Mouse (Mus musculus) gastrocnemius, adult 18-20 months (tissue): ENCODE measurements around the gene Spop. TPM values are rescaled to one million over a fixed set of nuclear protein-coding genes. Genes with fewer than 3 reads are reported as not detected.
A peak's percentile ranks its signal among the peaks of the same experiment; 100 is the strongest.
"Not testable (repeated sequence)": the region's sequence is repeated elsewhere in the genome, so short reads cannot be mapped to it uniquely, and the experiment has no call there.

Experiments used
- DNase-seq: peaks from one replicate; pipeline ENCODE4 v3.0.0; 2021; ENCODE audit warnings: low spot score
- total RNA-seq, 2 experiments: library from RNA; stranded (reverse); gene quantifications; 2 replicates each; pipeline ENCODE4 v1.2.3; 2021

Gene Spop
- total RNA-seq, 2 experiments from 2014 or later: 162 to 171 TPM

GRCm38 (mm10) chr11:95493950-95494349, 80.1 kb downstream of the Spop start:
- no peak for DNase-seq

DNA sequence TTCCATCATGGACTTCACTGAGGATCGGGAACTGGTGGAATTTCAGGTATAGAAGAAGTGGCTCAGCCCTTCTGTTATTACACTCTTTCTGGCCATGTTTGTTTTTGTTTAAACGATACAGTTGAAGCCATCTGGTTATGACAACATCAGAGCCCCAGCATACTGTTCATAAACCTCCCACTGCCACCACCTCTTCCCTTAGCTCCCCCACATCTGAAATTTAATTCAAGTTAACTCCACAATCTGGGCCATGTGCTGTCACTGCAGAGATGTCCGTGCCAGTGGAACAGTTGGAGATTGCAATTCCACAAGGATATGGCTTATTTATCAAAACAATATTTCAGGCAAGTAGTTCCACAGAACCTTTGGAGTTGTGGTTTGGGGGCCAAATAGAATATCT, 80.5 kb downstream of the Spop start:
- no peak for DNase-seq

GRCm38 (mm10) chr11:95495883-95496282, 82.0 kb downstream of the Spop start:
- no peak for DNase-seq

GRCm38 (mm10) chr11:95497921-95498320, 84.0 kb downstream of the Spop start:
- DNase-seq: no peak

DNA sequence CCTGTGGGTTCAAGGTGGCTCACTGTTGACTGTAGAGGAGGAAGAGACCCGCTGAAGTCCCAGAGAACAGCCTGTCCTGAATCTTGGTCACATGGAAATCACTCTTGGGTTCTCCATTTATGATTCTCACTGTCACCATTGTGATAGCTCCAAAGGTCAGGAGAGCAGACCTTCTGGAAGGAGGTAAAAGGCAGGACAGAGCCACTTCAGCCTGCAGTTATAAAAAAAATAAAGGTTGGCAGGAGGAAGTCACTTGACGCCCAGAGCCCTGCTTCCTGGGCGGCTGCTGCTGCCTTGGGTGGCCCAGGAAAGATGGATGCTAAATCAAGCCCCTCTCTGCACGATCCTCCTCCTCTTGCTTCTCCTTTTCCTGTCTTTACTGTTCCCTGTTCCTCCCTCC, 86.5 kb downstream of the Spop start:
- DNase-seq: no peak

DNA sequence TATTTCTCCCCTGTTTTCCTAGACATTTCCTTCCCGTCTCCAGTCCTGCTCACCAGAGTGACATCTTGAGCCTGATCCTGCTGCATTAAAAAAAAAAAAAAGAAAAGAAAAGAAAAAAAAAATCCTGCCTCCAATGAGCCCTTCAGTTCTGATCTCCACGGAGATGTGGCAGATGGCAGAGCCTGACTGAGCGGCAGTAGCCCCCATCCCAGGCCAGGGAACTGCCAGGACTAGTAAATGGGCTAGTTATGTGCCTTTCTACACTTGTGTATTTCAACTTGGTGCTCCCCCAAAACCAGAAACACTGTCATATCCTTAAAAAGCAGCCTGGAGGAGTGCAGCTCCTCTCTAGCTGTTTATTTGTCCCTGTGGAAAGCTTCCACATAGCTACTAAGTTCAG, 87.0 kb downstream of the Spop start:
- no peak for DNase-seq

DNA sequence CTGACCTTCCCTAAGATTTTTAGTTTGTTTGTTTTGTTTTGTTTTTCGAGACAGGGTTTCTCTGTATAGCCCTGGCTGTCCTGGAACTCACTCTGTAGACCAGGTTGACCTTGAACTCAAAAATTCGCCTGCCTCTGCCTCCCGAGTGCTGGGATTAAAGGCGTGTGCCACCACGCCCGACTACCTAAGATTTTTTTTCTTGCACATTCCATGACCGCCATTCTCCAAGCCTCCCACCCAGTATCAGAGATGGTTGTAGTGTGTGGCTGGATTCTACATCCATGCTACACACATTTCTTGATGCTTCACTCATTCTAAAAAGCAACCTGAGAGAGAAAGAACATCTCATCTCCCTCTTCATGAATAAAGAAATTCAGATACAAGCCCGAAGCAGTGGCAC, 87.9 kb downstream of the Spop start:
- not testable (repeated sequence) for DNase-seq

- peak; percentile 43 for DNase-seq
These were observed 89.8 kb downstream of the Spop start for GRCm38 (mm10) chr11:95503581-95504180.

DNA sequence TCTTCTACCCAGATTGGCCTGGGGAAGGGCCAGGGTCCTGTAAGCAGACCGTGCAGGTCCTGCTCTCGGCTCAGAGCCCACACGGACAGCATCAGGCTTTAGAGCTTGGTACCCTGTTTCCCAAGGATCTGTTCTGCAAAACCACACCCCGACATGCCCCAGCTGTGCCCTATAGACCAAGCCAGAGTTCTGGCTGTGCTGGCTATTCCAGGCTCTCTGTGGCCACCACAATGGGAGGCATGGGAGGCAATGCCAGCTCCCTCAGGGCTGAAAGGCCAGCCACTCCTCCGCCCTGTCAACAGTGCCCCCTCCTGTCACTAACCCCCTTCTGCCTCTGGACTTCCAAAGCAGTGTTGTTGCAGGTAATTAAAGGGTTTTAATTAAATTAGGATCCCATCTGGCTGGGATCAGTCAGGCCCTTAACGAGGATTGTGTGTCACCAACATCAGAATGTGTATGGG, 90.4 kb downstream of the Spop start:
- no peak for DNase-seq

GRCm38 (mm10) chr11:95507041-95507716, 93.3 kb downstream of the Spop start:
- peak; percentile 46 for DNase-seq

DNA sequence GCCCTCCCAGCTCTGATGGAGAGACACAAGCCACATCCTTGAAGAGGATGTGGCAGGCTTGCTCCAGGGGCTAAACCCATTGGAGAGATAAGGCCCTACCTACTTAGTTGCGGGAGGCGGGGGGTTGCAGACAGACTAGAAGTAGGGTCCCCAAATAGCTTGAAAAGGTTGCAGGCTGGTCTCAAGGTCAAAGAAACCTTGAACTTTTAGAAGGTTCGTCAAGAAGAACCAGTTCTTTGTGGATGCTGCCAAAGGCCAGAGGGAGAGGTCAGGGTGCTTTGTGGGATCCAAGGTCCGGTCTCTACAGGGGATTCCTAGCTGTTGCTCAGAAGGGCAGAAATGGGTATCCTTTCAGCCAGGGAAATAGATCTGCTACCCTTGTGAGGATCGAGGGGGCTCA, 93.9 kb downstream of the Spop start:
- no peak for DNase-seq

GRCm38 (mm10) chr11:95508211-95508926, 94.5 kb downstream of the Spop start:
- no peak for DNase-seq

DNA sequence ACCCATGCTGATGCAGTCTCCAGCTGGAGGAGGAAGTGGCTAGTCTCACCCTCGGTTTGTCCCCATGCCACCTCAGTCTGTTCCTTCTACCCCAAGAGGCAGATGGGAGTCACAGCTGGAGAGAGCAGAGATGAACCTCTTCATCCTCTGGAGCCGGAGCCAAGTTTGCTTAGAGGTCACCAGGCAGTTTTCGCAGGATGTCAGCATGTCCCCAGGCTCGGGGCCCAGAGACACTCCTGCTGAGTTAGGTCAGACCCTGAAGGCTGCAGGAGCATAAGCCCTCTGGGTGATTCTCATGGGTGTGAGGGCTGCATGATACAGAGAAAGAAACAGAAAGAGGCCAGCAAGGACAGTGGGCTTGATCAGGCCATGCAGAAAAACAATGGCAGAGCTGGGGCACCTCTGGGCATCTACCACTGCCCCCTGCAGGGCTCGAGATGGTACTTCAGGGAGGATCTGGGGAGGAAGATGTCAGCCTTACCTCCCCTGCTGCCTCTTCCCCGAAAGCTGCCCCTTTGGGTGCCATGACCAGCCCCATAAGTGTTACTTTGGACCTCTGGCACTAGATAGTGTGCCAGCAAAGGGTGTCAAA, 95.3 kb downstream of the Spop start:
- no peak for DNase-seq

GRCm38 (mm10) chr11:95510631-95511030, 96.8 kb downstream of the Spop start:
- no peak for DNase-seq

DNA sequence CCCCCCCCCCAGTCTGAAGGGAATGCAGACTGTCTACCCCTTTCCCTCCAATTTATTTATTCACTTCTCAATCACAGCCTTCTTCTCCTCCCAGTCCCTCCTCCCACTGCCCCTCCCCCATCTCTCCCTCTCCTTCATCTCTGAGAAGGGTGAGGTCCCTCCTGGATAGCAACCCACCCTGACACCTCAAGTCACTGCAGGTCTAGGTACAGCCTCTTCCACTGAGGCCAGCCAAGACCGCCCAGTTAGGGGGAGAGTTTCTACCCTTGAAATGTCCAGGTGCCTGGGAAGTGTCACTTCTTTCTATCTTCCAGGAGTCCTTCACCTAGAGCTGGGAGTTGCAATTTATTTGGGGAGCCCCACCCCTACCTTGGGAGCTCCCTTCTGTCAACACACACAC, 98.0 kb downstream of the Spop start:
- no peak for DNase-seq

DNA sequence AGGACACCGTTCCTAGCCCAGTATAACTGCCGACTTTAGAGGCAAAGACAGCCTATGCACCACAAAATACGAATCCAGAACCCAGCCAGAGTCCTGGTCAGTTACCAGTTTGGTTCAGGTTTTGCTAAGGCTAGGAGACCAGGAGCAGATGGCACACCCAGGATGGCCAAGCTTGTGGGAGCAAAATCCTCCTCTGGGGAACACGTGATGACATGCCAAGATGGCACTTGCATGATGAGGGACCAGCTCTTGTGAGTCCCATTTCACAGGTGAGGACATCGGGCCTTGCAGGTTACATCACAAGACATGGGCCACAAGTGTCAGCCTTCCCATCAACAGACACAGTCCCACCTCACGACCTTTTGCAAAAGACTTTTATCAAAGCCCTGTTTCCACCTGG, 98.5 kb downstream of the Spop start:
- DNase-seq: no peak

DNA sequence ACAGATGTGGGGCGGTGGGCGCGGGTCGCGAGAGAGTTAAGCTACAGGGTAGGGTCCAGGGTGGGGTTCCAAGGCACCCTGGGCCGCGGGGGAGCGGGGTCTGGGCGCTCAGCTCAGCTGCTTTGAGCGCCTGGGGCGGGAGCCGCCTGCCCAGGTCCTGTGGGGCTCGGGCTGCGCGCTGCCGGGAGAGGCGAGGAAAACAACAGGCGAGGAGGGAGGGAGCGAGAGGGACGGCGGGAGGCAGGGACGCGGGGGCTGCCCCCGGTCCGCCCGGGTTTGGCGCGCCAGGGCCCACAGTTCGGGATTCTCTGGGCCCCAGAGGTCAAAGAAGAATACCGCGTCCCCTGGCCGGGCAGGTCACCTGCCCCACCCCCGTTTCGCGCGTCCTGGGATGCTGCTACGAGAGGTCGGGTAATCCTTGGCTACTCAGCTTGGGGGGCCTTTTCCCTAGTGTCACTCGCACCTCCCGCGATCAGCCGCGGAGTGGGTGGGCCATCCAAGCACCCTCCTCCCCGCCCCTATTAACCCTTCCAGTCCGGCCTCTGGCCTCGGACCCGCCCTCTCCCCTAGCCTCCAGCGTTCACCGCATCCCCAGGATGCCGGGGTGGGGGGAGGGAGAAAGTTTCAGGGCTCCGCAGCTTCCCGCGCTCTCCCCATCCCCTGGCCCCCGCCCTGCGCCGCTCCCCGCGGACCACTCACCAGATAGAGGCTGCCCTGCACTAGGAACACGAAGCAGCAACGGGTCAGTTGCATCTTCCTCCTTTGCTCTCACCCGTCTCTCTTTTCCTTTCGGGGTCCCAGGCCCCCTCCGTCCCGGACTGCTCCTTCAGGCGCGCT, 99.8 kb downstream of the Spop start:
- DNase-seq: no peak

GRCm38 (mm10) chr11:95514298-95514861, 100.5 kb downstream of the Spop start, which contains the start of gene Nxph3:
Nxph3 (minus strand) TSS chr11:95514570.
- DNase-seq: peak; percentile 68

GRCm38 (mm10) chr11:95515376-95516323, 101.8 kb downstream of the Spop start:
- no peak for DNase-seq

DNA sequence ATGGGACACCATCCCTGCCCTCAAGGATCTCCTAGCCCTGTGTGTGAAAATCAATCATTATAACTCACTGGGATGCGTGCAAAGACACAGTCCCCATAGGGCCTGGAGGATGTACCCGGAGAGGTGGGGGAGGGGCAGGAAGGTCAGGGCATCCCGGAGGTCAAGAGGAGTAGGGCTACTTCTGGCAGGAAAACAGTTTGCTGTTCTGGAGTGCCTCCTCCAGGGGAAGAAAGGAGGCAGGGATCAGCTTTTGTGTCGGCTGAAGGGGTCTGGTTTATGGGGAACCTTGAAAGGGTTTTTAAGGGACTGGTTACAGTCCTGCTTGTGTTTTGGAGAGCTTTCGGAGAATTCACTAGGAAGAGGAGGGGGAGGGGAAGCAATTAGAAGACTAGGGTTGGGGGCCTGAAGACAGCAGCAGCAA, 102.6 kb downstream of the Spop start:
- no peak for DNase-seq
